Mouse (Mus musculus): ENCODE data around the gene Gm13276.
"Not testable (repeated sequence)": the region's sequence is repeated elsewhere in the genome, so short reads cannot be mapped to it uniquely, and the experiment has no call there.

Gm13276 gene

GRCm38 (mm10) chr4:88785409-88785808, at the start of gene Gm13276:
Gene Gm13276, plus strand, starts transcription at chr4:88785709.
- H3K36me3 ChIP-seq (ENCODE audit: insufficient read depth, low read length); H3K4me3 ChIP-seq (replicated peaks; ENCODE audit: low read length); H3K27me3 ChIP-seq (ENCODE audit: insufficient read depth, low read length); H3K4me1 ChIP-seq (replicated peaks; ENCODE audit: low read depth, low read length); H3K9me3 ChIP-seq (ENCODE audit: low read length): not testable (repeated sequence)

DNA sequence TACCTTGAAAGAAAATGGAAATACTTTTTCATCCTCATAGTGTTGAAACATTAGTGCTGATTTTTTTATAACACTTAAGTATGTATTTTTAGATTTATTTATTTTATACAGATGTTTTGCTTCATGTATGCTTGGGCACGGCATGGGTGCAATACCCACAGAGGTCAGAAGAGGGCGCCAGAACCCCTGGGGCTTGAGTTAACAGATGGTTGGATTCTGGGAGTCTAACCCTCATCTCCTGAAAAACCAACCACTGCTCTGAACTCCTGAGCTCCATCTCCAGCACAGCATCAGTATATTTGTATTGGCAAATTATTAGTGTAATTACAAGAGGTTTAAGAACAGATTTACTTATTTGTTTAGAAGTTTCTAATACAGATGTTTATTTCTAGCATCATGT, 47.0 kb upstream of the Gm13276 start:
- Histone ChIP-seq H3K4me3 (replicated peaks; ENCODE audit: low read length) (no peak overlapping the region), H3K36me3 (ENCODE audit: insufficient read depth, low read length) (no peaks in the 10 kb centered on the region), H3K4me1 (replicated peaks; ENCODE audit: low read depth, low read length) (no peaks in the 10 kb centered on the region), H3K9me3 (ENCODE audit: low read length) (peaks cover 24% of the 10 kb centered on the region), H3K27me3 (ENCODE audit: insufficient read depth, low read length) (0 out of 2 replicates have a peak, but pooled peaks cover 6% of the 10 kb centered on the region)
- TF ChIP-seq CTCF (conservative IDR thresholded peaks at IDR 0.05; ENCODE audit: low read length) (peak; percentile 99), NANOG (IDR thresholded peaks at IDR 0.05; ENCODE audit: borderline replicate concordance, low read length) (no peak)

DNA sequence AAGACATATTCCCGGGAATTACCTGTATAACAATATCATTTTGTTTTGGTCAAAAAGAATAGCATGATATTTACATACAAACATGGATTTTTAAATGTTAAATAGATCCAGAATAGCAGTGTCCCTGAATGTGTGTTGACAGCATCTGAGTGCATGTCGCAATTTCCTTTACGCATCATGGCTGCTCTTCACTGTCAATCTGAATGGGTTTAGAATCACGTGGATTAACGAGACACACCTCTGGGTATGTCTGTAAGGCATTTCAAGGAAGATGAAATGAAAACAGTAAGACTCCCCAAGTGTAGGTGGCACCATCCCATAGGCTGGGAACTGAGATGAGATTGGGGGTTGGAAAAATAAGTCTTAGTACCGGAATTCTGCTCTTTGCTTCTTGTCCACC, 46.5 kb upstream of the Gm13276 start:
- Histone ChIP-seq H3K4me3 (replicated peaks; ENCODE audit: low read length) (no peak overlapping the region), H3K27me3 (ENCODE audit: insufficient read depth, low read length) (0 out of 2 replicates have a peak, but pooled peaks cover 6% of the 10 kb centered on the region), H3K4me1 (replicated peaks; ENCODE audit: low read depth, low read length) (no peaks in the 10 kb centered on the region), H3K36me3 (ENCODE audit: insufficient read depth, low read length) (no peaks in the 10 kb centered on the region), H3K9me3 (ENCODE audit: low read length) (peaks cover 19% of the 10 kb centered on the region)
- TF ChIP-seq POU5F1 (IDR thresholded peaks at IDR 0.05; ENCODE audit: borderline replicate concordance, low read length) (no peak), CTCF (conservative IDR thresholded peaks at IDR 0.05; ENCODE audit: low read length) (no peak), NANOG (IDR thresholded peaks at IDR 0.05; ENCODE audit: borderline replicate concordance, low read length) (no peak)

GRCm38 (mm10) chr4:88741426-88741825, 44.1 kb upstream of the Gm13276 start:
- H3K27me3 ChIP-seq (ENCODE audit: insufficient read depth, low read length), result 0 out of 2 replicates have a peak, but pooled peaks cover 4% of the 10 kb centered on the region
- TF ChIP-seq POU5F1 (IDR thresholded peaks at IDR 0.05; ENCODE audit: borderline replicate concordance, low read length) (no peak), NANOG (IDR thresholded peaks at IDR 0.05; ENCODE audit: borderline replicate concordance, low read length) (no peak), CTCF (conservative IDR thresholded peaks at IDR 0.05; ENCODE audit: low read length) (no peak)

DNA sequence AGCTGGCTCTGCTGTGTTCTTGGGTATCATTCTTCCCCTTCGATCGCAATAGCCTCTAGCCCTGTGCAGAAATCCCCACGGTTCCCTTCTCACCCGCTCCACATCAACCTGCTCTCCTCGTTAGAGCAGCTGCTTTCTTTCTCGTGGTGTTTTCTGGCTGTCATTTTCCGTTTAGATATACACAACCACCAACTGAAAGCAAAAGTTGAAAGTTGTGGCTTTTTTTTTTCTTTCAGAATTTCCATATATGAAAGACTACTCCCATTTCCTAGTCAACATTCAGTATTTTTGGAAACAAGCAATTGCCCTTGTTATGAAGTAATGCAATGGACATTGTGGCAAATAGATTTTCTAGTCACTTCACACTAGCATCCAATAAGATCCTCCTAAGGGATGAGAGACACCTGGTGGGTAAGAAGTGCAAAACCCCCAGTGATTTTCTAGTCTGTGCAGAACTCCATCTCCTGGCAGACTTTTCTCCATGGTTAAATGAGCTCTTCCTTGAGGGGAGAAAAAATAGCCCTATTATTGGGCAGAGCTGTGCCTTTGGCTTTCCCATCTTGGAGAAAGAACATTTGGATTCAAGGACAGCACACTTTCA, 42.6 kb upstream of the Gm13276 start:
- Histone ChIP-seq H3K4me1 (replicated peaks; ENCODE audit: low read depth, low read length) (peaks cover 6% of the 10 kb centered on the region; the same call in 1 of the 2 replicates), H3K4me3 (replicated peaks; ENCODE audit: low read length) (no peak overlapping the region), H3K9me3 (ENCODE audit: low read length) (no peaks in the 10 kb centered on the region), H3K27me3 (ENCODE audit: insufficient read depth, low read length) (0 out of 2 replicates have a peak, but pooled peaks cover 3% of the 10 kb centered on the region), H3K36me3 (ENCODE audit: insufficient read depth, low read length) (no peaks in the 10 kb centered on the region)
- TF ChIP-seq NANOG (IDR thresholded peaks at IDR 0.05; ENCODE audit: borderline replicate concordance, low read length) (no peak), POU5F1 (IDR thresholded peaks at IDR 0.05; ENCODE audit: borderline replicate concordance, low read length) (no peak), CTCF (conservative IDR thresholded peaks at IDR 0.05; ENCODE audit: low read length) (no peak)

More at GRCm38 (mm10) chr4:88741426-88741825, 44.1 kb upstream of the Gm13276 start:
- Histone ChIP-seq H3K4me3 (replicated peaks; ENCODE audit: low read length) (no peak overlapping the region), H3K4me1 (replicated peaks; ENCODE audit: low read depth, low read length) (peaks cover 6% of the 10 kb centered on the region; the same call in 1 of the 2 replicates), H3K36me3 (ENCODE audit: insufficient read depth, low read length) (no peaks in the 10 kb centered on the region), H3K9me3 (ENCODE audit: low read length) (no peaks in the 10 kb centered on the region)

DNA sequence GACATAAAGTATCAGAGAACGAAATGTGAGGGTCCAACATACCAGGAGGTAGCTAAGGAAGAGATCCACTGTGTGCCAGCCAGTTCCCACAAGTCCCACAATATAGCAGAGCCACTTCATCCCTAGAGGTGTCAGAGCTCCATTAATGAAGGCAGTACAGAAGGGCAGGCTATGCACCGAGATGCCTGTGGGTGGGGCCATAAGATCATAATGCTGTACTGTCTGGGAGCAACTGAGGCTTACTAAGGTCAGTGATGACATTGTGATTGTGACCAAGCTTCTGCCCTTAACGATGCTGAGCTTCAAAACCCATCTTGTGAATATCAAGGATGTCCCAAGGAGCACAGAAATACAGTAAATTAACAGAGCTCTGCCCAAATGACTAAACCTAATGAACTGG, 41.3 kb upstream of the Gm13276 start:
- Histone ChIP-seq H3K27me3 (ENCODE audit: insufficient read depth, low read length) (0 out of 2 replicates have a peak, but pooled peaks cover under 1% of the 10 kb centered on the region), H3K36me3 (ENCODE audit: insufficient read depth, low read length) (no peaks in the 10 kb centered on the region), H3K4me1 (replicated peaks; ENCODE audit: low read depth, low read length) (peaks cover 6% of the 10 kb centered on the region; the same call in 1 of the 2 replicates), H3K4me3 (replicated peaks; ENCODE audit: low read length) (no peak overlapping the region), H3K9me3 (ENCODE audit: low read length) (no peaks in the 10 kb centered on the region)
- TF ChIP-seq NANOG (IDR thresholded peaks at IDR 0.05; ENCODE audit: borderline replicate concordance, low read length) (no peak), CTCF (conservative IDR thresholded peaks at IDR 0.05; ENCODE audit: low read length) (no peak), POU5F1 (IDR thresholded peaks at IDR 0.05; ENCODE audit: borderline replicate concordance, low read length) (no peak)

DNA sequence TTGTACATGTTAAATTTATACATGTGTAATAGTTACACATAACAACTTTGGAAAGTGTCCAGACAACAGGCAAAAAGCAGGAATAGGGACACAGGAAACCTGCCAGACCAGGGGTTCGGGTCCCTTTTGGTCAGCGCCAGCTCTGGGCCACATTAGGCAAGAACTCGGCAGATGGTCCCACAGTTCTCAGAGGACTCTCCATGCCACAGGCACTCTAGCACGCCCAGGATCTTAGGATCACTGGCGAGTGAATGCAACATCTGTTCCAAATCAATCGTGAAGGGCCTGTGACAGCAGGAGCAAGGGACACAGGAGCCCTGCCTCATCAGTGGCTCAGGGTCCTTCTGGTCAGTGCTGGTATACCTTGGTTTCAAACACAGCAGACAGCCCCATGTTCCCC, 35.6 kb upstream of the Gm13276 start:
- Histone ChIP-seq H3K9me3 (ENCODE audit: low read length) (peaks cover 12% of the 10 kb centered on the region), H3K27me3 (ENCODE audit: insufficient read depth, low read length) (no peaks in the 10 kb centered on the region), H3K4me3 (replicated peaks; ENCODE audit: low read length) (no peak overlapping the region), H3K4me1 (replicated peaks; ENCODE audit: low read depth, low read length) (peaks cover 6% of the 10 kb centered on the region; the same call in 1 of the 2 replicates), H3K36me3 (ENCODE audit: insufficient read depth, low read length) (no peaks in the 10 kb centered on the region)
- TF ChIP-seq POU5F1 (IDR thresholded peaks at IDR 0.05; ENCODE audit: borderline replicate concordance, low read length) (no peak), CTCF (conservative IDR thresholded peaks at IDR 0.05; ENCODE audit: low read length) (no peak), NANOG (IDR thresholded peaks at IDR 0.05; ENCODE audit: borderline replicate concordance, low read length) (no peak)

DNA sequence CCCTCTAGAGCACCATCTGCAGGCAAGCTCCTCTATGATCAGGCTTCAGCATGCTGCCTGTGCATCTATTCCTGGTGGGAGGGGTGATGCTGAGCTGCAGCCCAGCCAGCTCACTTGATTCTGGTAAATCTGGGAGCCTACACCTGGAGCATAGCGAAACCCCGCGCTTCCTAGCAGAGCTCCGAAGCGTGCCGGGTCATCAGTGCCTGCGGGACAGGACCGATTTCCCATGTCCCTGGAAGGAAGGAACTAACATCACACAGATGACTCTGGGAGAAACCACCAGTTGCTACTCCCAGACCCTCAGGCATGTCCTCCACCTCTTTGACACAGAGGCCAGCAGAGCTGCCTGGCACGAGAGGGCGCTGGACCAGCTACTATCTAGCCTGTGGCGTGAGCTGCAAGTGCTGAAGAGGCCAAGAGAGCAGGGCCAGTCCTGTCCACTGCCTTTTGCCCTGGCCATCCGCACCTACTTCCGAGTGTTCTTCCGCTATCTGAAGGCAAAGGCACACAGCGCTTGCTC, 30.6 kb upstream of the Gm13276 start, which contains the start of gene Gm13271:
Gene Gm13271, plus strand, starts transcription at position 51 of the 523 bp plus-strand sequence.
- not testable (repeated sequence) for H3K36me3 ChIP-seq (ENCODE audit: insufficient read depth, low read length); H3K4me3 ChIP-seq (replicated peaks; ENCODE audit: low read length); H3K4me1 ChIP-seq (replicated peaks; ENCODE audit: low read depth, low read length)
- H3K27me3 ChIP-seq (ENCODE audit: insufficient read depth, low read length), result peaks cover 19% of the 10 kb centered on the region
- H3K9me3 ChIP-seq (ENCODE audit: low read length), result peaks cover 11% of the 10 kb centered on the region

DNA sequence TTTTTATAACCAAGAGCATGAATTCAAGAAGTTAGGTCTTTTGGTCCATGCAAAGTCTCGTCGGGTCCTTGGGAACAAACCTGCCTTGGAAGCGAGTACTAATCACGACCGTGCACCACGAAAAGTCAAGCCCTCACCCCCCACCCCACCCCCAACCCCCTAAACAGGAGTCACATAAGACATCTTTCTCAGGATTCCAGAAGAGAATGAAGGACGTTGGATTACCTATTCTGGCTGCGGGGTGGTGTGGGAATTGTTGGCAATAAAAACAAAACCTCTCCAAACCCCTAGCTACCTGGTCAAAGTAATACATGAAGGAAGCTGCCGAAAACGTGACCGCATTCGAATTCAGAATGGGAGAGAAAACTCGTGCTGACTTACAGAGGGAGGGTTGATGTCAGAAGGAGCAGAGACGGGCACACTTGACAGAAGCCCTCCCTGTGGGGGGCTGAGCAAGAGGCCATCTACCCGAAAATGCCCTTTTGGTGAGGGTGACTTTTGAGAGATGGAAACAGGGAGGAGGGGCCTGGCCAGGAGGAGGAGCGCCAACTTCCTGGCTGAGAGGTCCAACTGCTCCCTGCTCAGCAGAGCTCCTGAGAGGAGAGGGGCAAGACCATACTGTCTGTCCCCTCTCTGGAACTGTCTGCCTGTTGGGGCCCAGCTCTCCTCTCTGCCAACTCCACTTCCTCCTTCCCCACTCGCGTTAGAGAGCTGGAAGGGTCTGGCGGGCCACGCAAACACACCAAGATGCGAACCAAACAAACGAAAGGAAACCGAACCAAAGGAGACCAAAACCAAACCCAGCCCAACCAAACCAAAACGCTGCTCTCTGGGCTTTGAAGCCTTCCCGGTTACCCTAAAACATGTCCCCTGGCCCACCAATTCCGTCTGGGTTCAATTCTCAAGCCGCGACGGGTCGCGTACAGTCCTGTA, 28.7 kb upstream of the Gm13276 start:
- not testable (repeated sequence) for H3K4me3 ChIP-seq (replicated peaks; ENCODE audit: low read length); H3K4me1 ChIP-seq (replicated peaks; ENCODE audit: low read depth, low read length); H3K36me3 ChIP-seq (ENCODE audit: insufficient read depth, low read length); H3K9me3 ChIP-seq (ENCODE audit: low read length)
- peaks cover 19% of the 10 kb centered on the region for H3K27me3 ChIP-seq (ENCODE audit: insufficient read depth, low read length)

DNA sequence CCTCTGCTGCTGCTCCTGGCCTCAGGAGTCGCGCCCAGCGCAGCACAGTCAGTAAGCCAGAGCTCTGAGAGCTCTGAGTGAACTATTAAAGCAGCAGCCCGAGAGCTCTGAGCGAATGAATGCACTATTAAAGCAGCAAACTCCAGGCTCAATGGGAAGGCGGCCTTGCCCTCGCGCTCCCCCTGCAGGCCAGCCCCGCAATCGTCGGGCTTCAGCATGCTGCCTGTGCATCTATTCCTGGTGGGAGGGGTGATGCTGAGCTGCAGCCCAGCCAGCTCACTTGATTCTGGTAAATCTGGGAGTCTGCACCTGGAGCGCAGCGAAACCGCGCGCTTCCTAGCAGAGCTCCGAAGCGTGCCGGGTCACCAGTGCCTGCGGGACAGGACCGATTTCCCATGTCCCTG, 27.9 kb upstream of the Gm13276 start:
- not testable (repeated sequence) for H3K4me1 ChIP-seq (replicated peaks; ENCODE audit: low read depth, low read length); H3K9me3 ChIP-seq (ENCODE audit: low read length); H3K4me3 ChIP-seq (replicated peaks; ENCODE audit: low read length); H3K36me3 ChIP-seq (ENCODE audit: insufficient read depth, low read length)
- H3K27me3 ChIP-seq (ENCODE audit: insufficient read depth, low read length), result peaks cover 22% of the 10 kb centered on the region

DNA sequence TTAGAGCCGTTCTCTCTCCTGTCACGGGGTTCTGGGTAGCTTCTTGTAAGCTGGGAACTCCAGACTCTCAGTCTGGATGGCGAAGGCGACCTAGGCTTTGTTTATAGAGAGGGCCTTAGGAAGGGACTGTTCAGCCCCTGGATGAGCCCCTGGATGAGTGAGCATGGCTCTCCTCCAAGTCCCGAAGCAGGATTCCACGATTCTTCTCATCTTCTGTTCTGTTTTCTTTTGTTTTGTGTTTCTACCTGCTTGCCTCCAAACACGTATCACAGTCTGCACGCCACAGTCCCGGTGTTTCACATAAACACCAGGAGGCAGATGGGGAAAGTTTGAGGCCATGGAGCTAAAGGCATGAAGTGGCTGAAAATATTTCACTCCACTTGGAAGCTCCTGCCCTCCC, 26.8 kb upstream of the Gm13276 start:
- H3K4me1 ChIP-seq (replicated peaks; ENCODE audit: low read depth, low read length); H3K4me3 ChIP-seq (replicated peaks; ENCODE audit: low read length); H3K36me3 ChIP-seq (ENCODE audit: insufficient read depth, low read length); H3K9me3 ChIP-seq (ENCODE audit: low read length): not testable (repeated sequence)
- peaks cover 22% of the 10 kb centered on the region for H3K27me3 ChIP-seq (ENCODE audit: insufficient read depth, low read length)

All from E14TG2a.4 (cell line).